Mouse (Mus musculus) kidney, postnatal 10 days (tissue): ENCODE measurements around the gene Rptn.
"Not testable (repeated sequence)": the region's sequence is repeated elsewhere in the genome, so short reads cannot be mapped to it uniquely, and the experiment has no call there.

ENCODE experiments used
- DNase-seq: peaks from one replicate; pipeline ENCODE4 v3.0.0; 2021; ENCODE audit warnings: mixed read lengths

Gene Rptn

DNA sequence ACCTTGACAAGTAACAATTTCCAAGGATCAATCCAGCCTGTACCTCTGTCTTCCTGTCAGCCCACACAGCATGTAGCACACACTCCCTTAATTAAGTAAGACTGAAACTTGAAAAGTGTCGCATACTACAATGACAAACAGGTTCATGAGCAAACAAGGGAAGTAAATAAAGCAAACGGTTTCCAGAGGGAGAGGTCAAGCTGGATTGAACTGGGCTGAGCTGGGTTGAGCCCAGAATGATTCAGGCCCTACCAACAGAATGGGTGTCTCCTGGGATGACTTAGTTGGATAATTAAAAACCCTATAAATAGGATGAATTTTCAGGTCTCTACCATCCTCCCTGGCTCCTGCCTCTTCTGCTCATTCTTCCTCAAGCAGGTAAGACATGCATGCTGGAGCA is at the start of gene Rptn:
Gene Rptn (plus strand): TSS at position 334 of the 400 bp plus-strand sequence.
- DNase-seq, result no peak

DNA sequence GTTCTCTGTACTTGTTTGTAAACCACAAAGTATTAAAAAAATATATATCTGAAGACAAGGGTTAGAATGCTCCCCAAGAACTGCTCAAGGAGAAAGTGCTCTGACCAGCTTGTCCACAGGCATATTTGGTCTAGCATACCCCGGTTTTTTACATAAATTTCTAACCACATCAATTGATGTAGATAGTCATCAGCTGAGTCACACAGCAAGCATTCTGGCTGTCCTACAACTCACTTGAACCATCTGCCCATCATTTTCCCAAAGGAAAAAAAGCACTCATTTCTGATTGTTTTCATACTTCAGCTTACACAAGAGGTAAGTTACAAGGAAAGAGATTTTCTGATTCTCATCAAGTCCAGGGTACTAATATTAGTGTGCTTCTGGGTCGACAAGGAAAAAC is 46.6 kb upstream of the Rptn start:
- no peak for DNase-seq

DNA sequence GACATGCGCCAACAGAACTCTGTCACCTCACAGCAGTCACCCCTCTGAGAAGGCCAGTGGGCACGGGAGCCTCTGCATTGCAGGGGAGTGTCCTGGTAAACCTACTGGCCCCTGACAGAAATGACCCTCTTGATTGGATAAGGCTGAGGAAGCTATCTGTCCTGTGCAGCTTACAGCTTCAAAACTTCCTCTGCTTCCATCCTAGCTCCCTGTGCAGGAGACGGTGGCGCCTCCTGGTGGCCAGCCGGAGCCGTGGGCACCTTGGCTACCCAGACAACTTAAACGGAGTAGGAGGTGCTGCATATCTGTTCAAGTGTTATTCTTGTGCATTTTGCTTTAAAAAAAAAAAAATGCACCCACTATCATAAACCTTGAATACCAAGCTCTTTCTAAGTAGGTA is 33.5 kb upstream of the Rptn start:
- DNase-seq, result peak; percentile 73

DNA sequence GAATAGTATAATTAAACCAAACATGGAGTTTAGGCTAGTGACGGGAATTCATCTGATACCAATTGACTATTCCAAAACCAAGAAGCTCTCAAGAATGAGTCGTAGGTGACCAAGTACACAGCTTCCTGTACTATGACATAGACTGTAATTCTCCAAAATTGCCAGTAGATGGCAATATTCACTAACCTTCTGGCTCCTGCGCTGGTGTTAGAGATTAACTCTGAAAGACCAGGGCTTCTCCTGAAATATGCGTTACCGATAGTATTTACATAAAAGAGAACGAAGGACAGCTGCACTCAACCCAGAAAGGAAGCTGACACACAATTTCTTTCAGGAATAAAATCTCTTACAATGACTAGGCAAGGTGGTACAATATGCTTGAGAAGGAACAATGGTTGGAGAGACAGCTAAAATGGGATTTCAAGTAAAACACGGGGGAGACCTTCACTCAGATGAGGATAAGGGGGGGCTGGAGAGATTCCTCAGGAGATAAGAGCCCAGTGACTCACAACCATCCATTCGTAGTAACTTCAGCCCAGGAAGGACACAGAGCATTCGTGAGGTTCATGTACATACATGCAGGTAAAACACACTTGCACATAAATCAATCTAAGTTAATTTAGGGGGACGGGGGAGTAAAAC is 31.4 kb upstream of the Rptn start:
- no peak for DNase-seq

DNA sequence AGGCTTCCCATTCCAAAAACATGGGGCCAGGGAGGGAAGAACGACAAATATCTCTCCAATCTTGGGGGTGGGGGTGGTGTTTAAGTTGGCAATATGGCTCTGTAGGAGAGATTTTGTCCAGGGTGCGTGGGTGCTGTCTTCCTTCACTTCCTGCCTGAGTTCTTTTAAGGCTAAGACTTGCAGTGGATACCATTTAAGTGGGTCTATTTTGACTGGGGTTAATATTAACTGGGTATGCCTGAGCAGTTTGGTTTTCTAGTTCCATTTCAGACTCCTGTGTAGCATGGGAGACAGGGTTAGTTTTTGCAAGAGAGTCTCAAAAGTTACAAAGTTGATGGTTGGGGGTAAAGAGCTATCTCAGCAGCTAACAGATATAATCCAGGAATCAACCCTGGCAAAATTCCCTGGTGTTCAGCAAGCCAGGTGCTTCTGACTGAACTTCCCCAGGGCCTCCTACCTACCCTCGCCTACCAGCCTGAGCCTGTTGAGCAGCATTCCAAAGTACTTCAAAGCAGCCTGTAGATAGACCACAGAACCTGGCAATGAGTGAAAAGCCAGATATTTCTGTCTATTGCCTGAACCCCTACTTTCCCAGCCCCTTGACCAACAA is 26.4 kb upstream of the Rptn start:
- DNase-seq, result peak; percentile 47

DNA sequence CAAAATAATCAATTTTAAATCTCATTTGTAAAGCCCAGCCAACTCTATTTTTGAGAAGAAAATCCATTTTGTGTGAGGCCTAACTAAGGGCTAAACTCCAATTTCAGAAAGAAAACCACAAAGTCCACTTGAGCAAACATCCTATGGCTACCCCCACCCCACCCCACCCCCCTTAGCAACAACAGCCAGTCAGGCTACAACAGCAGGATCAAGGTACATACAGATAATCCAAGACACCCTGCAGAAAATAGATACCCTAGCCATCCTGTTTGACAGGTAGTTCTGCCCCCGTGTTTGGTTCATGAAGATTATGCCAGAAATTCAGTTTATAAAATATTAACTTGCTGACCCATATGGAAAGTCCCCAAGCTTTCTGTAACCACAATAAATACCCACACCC is 25.3 kb upstream of the Rptn start:
- DNase-seq, result no peak

- no peak for DNase-seq
These were observed 20.1 kb upstream of the Rptn start for GRCm38 (mm10) chr3:93373416-93373815.

DNA sequence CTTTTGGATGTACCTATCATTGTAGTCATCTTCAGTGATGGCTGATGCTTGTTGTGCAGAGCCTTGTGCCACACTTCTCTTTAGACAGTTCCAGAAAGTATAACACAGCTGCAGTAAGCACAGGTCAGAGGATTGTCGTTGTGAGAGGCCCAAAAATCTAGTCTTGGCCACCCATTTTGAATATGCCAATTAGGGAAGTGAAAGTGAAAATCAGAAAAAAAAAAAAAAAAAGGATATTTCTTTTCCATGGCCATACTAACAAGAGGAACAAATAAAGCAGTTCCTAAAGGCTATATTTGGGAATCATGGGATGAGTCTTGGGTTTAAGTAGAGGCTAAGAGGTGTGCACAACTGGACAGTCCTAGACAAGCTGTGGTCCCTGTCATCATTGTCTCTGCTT is 18.3 kb upstream of the Rptn start:
- DNase-seq, result no peak

- DNase-seq, result no peak
These were observed 17.9 kb upstream of the Rptn start for GRCm38 (mm10) chr3:93375601-93376000.

DNA sequence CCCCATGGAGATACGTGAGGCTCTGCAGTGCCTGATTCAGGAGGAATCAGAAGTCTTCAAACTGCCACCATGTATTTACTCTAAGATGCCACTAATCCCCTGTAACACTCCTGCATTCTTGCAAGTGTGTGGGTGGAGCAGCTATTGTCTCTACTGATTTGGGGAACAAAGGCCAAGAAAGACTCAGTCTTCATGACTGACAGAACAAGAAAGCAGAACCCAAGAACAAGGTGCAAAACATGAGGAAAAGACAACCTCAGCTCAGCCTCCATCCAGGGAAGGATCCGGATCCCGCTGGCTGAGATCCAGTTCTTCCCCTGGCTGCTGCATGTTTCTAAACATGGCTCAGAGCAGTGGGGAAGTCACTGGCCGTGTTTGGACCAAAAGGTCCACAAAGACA is 15.4 kb upstream of the Rptn start:
- no peak for DNase-seq

DNA sequence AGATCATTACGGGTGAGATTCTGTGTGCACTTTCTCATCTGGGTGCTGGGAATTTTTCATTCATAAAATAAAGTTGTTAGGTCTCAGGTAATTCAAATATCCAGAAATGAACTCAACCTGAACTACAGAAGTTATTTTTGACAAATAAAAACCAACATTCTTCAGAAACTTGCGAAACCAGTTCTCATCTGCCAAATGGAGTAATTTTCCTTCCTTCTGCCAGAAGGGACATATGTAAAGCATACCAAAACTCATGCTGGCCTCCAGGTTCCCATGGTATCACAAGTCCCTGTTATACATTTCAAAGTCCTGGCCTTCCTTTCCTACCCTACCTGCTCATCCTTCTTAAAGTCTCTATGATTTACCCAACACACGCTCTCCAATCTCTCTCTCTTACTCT is 10.4 kb downstream of the Rptn start:
- DNase-seq, result no peak

- peak; percentile 51 for DNase-seq
These were observed 13.5 kb downstream of the Rptn start for GRCm38 (mm10) chr3:93406992-93407391.

GRCm38 (mm10) chr3:93411905-93412304 is 18.4 kb downstream of the Rptn start:
- DNase-seq, result no peak

- DNase-seq, result no peak
These were observed 38.2 kb downstream of the Rptn start for GRCm38 (mm10) chr3:93431673-93432072.

DNA sequence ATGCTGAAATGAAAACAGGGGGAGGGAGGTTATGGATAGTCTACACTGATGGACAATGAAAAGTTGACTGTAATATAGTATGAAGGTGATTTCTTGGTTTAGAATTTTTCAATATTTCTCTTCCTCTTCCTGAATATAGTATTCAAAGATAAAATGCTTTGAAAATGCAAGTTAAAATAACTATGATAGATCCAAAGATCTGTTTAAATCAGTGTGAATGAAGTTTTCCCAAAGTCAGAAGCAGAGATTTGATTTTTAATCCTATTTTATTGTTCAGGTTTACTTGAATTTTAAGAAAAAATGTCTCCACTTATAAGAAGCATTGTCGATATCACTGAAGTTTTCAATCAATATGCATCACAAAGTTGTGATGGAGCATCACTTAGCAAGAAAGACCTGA is 48.5 kb downstream of the Rptn start, which contains the start of gene Tchh:
Gene Tchh (plus strand): TSS at position 301 of the 400 bp plus-strand sequence.
- no peak for DNase-seq

GRCm38 (mm10) chr3:93443501-93444101 is 50.1 kb downstream of the Rptn start:
- DNase-seq, result peak; percentile 21

DNA sequence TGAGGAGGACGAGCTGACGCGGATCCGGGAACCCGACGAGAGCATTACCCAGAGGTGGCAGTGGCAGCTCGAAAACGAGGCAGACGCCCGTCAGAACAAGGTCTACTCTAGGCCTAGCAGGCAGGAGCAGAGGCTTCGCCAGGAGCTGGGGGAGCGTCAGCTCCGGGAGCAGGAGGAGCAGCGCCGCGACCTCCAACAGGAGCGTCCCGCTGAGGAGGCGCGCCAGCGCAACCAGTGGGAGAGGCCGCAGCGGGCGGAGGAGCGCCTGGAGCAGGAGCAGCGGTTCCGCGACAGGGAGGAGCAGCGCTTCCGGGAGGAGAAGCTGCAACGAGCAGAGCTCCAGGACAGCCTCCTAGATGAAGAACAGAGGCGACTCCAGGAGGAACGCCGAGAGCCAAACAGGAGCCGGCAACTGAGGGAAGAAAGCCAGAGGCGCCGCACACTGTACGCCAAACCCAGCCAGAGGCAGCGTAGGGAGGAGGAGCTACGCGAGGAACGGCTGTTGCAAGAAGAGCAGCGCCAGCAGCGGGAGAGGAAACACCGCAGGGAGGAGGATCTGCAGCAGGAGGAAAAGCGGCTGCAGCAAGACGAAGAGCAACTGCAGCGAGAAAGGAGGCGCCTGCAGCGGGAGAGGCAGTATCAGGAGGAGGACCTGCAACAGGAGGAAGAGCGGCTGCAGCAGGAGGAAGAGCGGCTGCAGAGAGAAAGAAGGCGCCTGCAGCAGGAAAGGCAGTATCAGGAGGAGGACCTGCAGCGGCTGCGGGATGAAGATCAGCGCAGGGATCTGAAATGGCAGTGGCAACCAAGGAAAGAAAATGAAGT is 51.1 kb downstream of the Rptn start:
- peak; percentile 78 for DNase-seq

- DNase-seq, result peak; percentile 50
These were observed 51.7 kb downstream of the Rptn start for GRCm38 (mm10) chr3:93445165-93445705.

GRCm38 (mm10) chr3:93446128-93446755 is 52.7 kb downstream of the Rptn start:
- peak; percentile 52 for DNase-seq

DNA sequence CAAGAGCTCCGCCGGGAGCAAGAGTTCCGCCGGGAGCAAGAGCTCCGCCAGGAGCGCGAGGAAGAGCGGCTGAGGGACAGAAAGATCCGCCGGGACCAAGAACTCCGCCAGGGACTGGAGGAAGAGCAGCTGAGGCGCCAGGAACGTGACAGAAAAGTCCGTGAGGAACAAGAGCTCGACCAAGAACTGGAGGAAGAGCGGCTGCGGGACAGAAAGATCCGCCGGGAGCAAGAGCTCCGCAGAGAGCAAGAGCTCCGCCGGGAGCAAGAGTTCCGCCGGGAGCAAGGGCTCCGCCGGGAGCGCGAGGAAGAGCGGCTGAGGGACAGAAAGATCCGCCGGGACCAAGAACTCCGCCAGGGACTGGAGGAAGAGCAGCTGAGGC is 53.2 kb downstream of the Rptn start:
- DNase-seq, result not testable (repeated sequence)

DNA sequence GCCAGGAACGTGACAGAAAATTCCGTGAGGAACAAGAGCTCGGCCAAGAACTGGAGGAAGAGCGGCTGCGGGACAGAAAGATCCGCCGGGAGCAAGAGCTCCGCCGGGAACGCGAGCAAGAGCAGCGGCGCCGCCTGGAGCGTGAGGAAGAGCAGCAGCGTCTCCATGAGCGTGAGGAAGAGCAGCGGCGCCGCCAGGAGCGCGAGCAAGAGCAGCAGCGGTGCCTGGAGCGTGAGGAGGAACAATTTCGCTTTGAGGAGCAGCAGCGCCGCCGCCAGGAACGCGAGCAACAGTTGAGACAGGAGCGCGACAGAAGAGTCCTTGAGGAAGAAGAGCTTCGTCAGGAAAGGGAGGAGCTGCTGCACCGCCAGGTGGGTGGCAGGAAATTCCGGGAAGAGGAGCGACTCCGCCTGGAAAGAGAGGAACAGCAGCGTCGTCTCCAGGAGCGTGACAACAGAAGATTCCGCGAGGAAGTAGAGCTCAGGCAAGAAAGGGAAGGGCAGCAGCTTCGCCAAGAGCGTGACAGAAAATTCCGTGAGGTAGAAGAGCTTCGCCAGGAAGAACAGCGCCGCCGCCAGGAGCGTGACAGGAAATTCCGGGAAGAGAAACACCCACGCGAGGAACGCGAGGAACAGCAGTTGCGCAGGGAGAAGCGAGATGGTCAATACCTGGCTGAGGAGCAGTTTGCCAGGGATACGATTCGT is 53.8 kb downstream of the Rptn start:
- peak; percentile 72 for DNase-seq
